Mouse (Mus musculus): Measurements from ENCODE around the gene Sorl1. TPM values are rescaled to one million over a fixed set of nuclear protein-coding genes. Genes with fewer than 3 reads are reported as not detected.

Sorl1 gene
- total and polyA plus RNA-seq, 2 experiments from 2014 or later: 1.1 to 12.9 TPM

DNA sequence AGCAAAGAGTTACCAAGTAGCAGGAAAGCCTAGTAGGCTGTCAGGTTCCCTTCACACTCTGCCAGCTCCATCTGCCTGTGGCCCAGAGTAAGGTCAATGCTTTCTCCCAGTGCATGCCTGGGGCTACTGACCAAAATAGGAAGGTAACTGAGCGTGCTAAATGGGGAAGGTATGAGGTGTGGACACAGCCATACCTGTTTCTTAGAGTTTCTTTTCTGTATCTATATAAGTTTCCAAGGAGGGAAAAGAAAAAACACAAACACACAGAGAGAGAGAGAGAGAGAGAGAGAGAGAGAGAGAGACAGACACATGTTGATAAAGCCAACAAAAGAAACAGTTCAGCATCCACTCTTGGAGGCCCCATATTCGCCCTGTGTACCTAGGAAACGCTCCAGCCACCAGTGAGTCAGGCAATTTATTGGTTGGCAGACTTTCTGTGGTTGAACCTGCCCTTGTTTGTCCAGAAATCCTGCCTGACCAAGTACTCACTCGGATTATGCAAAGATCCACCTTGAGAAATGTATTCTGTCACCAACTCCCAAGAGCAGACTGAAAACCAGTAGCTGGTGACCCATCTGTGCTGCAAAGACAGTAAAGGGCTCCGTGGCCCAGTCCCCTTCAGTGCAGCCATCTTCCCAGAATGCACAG, 25.5 kb downstream of the Sorl1 start:
- Histone ChIP-seq H3K4me1 (ENCODE audit: control insufficient read depth, insufficient read depth) (no peaks in the 10 kb centered on the region), H3K9me3 (replicated peaks; ENCODE audit: control insufficient read depth, low read length) (no peaks in the 10 kb centered on the region), H3K27ac (ENCODE audit: low read depth) (no peak overlapping the region), H3K4me3 (ENCODE audit: low read depth, low read length) (no peak overlapping the region), H3K4me2 (ENCODE audit: low read depth, low read length) (no peak overlapping the region), H3K36me3 (replicated peaks; ENCODE audit: control insufficient read depth, insufficient read depth, low read length) (no peaks in the 10 kb centered on the region), H3K27me3 (ENCODE audit: control insufficient read depth, insufficient read depth, low read length) (no peaks in the 10 kb centered on the region), H3K9ac (replicated peaks; ENCODE audit: low read depth, low read length) (no peak overlapping the region)
- WGBS: 83% methylated on average over 5 of the region's 5 CpGs
- TF ChIP-seq CTCF (IDR thresholded peaks at IDR 0.05; ENCODE audit: low read depth): no peak
- no peak for TF ChIP-seq EP300 (IDR thresholded peaks at IDR 0.05; ENCODE audit: low read depth)
- ATAC-seq (ENCODE audit: insufficient read depth, low read depth) (no peak), DNase-seq (ENCODE audit: low spot score) (no peak)

GRCm38 (mm10) chr9:42097731-42098473, 26.2 kb downstream of the Sorl1 start:
- Histone ChIP-seq H3K36me3 (replicated peaks; ENCODE audit: control insufficient read depth, insufficient read depth, low read length) (no peaks in the 10 kb centered on the region), H3K4me1 (ENCODE audit: control insufficient read depth, insufficient read depth) (no peaks in the 10 kb centered on the region), H3K9ac (replicated peaks; ENCODE audit: low read depth, low read length) (no peak overlapping the region), H3K4me2 (ENCODE audit: low read depth, low read length) (no peak overlapping the region), H3K27ac (ENCODE audit: low read depth) (no peak overlapping the region), H3K4me3 (ENCODE audit: low read depth, low read length) (no peak overlapping the region), H3K9me3 (replicated peaks; ENCODE audit: control insufficient read depth, low read length) (no peaks in the 10 kb centered on the region), H3K27me3 (ENCODE audit: control insufficient read depth, insufficient read depth, low read length) (no peaks in the 10 kb centered on the region)
- no peak for ATAC-seq (ENCODE audit: insufficient read depth, low read depth)
- WGBS: 82% methylated on average over 8 of the region's 8 CpGs
- DNase-seq (ENCODE audit: low spot score): no peak
- TF ChIP-seq EP300 (IDR thresholded peaks at IDR 0.05; ENCODE audit: low read depth) (no peak), CTCF (IDR thresholded peaks at IDR 0.05; ENCODE audit: low read depth) (no peak)

DNA sequence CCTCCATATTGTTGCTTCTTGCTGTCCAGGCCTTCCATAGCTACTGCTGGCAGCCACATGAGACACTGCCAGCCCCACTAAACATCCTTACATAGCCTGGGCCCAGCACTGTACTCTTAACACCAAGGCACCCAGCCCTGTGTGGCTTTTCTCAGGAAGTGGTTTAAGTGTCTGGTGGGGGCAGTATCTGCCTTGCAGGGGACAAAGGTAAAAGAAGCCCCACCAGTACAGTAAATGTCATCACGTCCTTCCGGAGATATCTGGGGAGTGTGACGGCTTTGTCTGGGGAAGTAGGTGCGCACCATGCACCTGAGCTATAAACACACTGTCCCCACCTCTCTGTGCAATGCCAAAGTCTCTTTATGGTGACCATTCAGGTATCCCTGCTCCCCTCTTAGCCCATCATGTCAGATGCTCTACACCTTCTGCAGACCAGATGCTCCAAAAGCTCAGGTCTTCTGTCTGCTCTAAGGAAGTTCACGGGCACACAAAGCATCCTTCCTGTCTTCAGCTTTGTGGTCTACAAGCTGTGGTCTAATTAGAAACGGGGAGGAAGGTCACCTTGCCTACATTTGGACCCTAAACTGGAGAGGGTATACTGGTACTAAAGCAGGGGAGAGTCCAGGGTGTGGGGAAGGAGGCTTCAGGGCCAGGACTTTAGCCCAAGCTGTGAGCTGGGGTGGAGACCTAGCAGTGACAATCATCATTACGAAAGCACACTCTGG, 26.9 kb downstream of the Sorl1 start:
- Histone ChIP-seq H3K4me3 (ENCODE audit: low read depth, low read length) (no peak overlapping the region), H3K27me3 (ENCODE audit: control insufficient read depth, insufficient read depth, low read length) (no peaks in the 10 kb centered on the region), H3K4me2 (ENCODE audit: low read depth, low read length) (no peak overlapping the region), H3K27ac (ENCODE audit: low read depth) (no peak overlapping the region), H3K9me3 (replicated peaks; ENCODE audit: control insufficient read depth, low read length) (no peaks in the 10 kb centered on the region), H3K9ac (replicated peaks; ENCODE audit: low read depth, low read length) (no peak overlapping the region), H3K4me1 (ENCODE audit: control insufficient read depth, insufficient read depth) (no peaks in the 10 kb centered on the region), H3K36me3 (replicated peaks; ENCODE audit: control insufficient read depth, insufficient read depth, low read length) (no peaks in the 10 kb centered on the region)
- DNase-seq (ENCODE audit: low spot score) (no peak), ATAC-seq (ENCODE audit: insufficient read depth, low read depth) (no peak)
- no peak for TF ChIP-seq CTCF (IDR thresholded peaks at IDR 0.05; ENCODE audit: low read depth)
- no peak for TF ChIP-seq EP300 (IDR thresholded peaks at IDR 0.05; ENCODE audit: low read depth)
- 74% methylated on average over 7 of the region's 7 CpGs for WGBS

- no peaks in the 10 kb centered on the region for H3K4me1 ChIP-seq (ENCODE audit: control insufficient read depth, insufficient read depth)
- no peak overlapping the region for H3K4me3 ChIP-seq (ENCODE audit: low read depth, low read length)
- TF ChIP-seq CTCF (IDR thresholded peaks at IDR 0.05; ENCODE audit: low read depth): no peak
- TF ChIP-seq EP300 (IDR thresholded peaks at IDR 0.05; ENCODE audit: low read depth): no peak
- DNase-seq (ENCODE audit: low spot score) (peak; percentile 16), ATAC-seq (ENCODE audit: insufficient read depth, low read depth) (no peak)
- no peaks in the 10 kb centered on the region for H3K9me3 ChIP-seq (replicated peaks; ENCODE audit: control insufficient read depth, low read length)
- no peak overlapping the region for H3K27ac ChIP-seq (ENCODE audit: low read depth)
- H3K4me2 ChIP-seq (ENCODE audit: low read depth, low read length): no peak overlapping the region
- WGBS: 52% methylated on average over 11 of the region's 11 CpGs
- no peaks in the 10 kb centered on the region for H3K36me3 ChIP-seq (replicated peaks; ENCODE audit: control insufficient read depth, insufficient read depth, low read length)
- no peaks in the 10 kb centered on the region for H3K27me3 ChIP-seq (ENCODE audit: control insufficient read depth, insufficient read depth, low read length)
- H3K9ac ChIP-seq (replicated peaks; ENCODE audit: low read depth, low read length): no peak overlapping the region
Measured at GRCm38 (mm10) chr9:42094752-42095151, 29.3 kb downstream of the Sorl1 start.

- Histone ChIP-seq H3K4me3 (ENCODE audit: low read depth, low read length) (no peak overlapping the region), H3K9me3 (replicated peaks; ENCODE audit: control insufficient read depth, low read length) (no peaks in the 10 kb centered on the region), H3K4me2 (ENCODE audit: low read depth, low read length) (no peak overlapping the region), H3K27me3 (ENCODE audit: control insufficient read depth, insufficient read depth, low read length) (no peaks in the 10 kb centered on the region), H3K36me3 (replicated peaks; ENCODE audit: control insufficient read depth, insufficient read depth, low read length) (no peaks in the 10 kb centered on the region), H3K4me1 (ENCODE audit: control insufficient read depth, insufficient read depth) (no peaks in the 10 kb centered on the region), H3K27ac (ENCODE audit: low read depth) (no peak overlapping the region), H3K9ac (replicated peaks; ENCODE audit: low read depth, low read length) (no peak overlapping the region)
- no peak for DNase-seq (ENCODE audit: low spot score)
- ATAC-seq (ENCODE audit: insufficient read depth, low read depth): no peak
- TF ChIP-seq CTCF (IDR thresholded peaks at IDR 0.05; ENCODE audit: low read depth): no peak
- TF ChIP-seq EP300 (IDR thresholded peaks at IDR 0.05; ENCODE audit: low read depth): no peak
- 82% methylated on average over 7 of the region's 7 CpGs for WGBS
Measured at GRCm38 (mm10) chr9:42094028-42094551, 30.0 kb downstream of the Sorl1 start.

All from heart, postnatal 0 days (tissue).